Mouse (Mus musculus) mouse embryonic stem cell (cell line): ENCODE results near the gene Tom1l1.

ENCODE experiments used
- in situ Hi-C, 2 experiments: fragments of 300-500 bp; cut with MboI; formaldehyde crosslinking; loops; 1 replicate in 1 of 2; 3 replicates in 1 of 2; pipeline ENCODE4 v1.14.3; 2019 to 2020; ENCODE audit warnings: low sequenced_read_pairs in 2 of 2, low pct_unique_long_range_greater_than_20kb in 1 of 2, mixed read lengths in 1 of 2; ENCODE audit not compliant: unreplicated experiment in 1 of 2

Gene Tom1l1

GRCm38 (mm10) chr11:90634661-90635060, 53.5 kb downstream of the Tom1l1 start:
- in situ Hi-C loops: no loop called here

DNA sequence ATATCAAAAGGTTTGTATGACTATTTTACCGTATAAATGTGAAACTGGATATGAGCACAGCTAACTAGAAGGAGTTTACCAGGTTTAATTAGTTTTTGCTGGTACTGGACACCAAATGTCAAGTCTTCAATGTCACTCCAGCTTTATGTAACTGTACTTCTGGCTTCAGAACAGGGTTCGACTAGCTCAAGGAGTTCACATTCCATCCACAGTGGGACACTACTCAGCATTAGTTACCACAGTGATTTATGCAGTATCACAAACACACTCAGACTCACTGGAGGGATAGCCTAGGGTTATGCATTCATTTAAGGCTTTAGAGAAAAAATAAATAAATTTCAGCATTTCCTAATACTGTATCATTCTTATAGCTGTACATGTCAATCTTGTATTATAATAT, 55.7 kb downstream of the Tom1l1 start:
- in situ Hi-C loops: no loop called here

DNA sequence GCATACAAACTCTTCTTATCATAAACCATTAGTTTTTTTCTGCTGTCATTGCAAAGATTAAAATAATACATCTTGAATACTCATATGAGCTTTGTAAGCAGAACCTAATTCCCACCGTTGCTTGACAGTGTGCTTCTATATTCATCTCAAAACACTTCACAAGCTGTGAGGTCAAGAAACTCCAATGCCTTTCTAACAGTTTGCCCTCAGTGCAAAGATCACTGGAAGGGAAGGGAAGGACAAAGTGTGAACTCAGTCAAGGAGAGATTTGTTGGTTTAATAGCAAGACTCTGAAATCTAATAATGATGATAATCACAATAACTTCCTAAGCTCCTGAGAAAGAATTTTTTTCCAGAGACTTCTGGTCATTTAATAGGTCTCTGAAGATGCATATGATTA, 60.4 kb downstream of the Tom1l1 start:
- in situ Hi-C loops: no loop called here

DNA sequence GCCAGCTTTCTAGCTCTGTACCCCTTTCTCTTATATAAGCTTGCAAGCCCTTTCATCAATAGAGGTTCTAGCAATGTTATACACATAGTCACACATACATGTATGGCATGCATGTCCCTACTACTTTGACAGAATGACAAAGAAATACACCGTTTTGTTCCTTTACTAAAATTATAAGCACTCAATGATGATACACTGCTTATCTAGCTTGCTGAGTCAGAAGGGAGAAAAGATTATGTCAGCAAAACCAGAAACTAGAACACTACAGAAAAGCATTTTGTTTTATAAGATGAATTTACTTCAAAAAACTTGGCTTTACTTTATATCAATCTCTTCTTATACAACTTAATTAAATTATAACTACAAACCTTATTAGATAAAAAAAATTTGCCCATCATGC, 63.0 kb downstream of the Tom1l1 start:
- in situ Hi-C loops: no loop called here

DNA sequence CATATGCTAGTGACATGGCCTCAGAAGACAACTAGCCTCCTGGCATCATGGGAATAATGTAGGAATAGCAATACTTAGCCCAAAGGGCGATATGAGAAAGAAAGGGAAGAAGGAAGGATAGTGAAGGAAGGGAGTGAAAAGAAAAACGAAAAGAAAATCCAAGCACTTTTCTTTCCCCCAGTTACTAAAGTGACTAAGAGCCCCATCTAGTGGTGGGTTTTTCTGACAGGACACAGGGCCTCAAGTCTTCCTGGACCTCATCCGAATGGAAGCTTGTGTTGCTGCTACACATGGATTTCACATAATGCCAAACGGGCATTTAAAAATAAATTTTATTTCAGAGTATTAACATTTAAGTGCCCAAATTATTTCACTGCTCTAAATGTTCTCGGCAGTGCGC, 64.7 kb downstream of the Tom1l1 start:
- in situ Hi-C loops: loop anchor here in 1 of 2 experiments (25.0 kb wide), 2 partner anchors 286 to 436 kb away; partner anchors contain the start of gene Gm45716

- in situ Hi-C loops: loop anchor here in 1 of 2 experiments (25.0 kb wide), 2 partner anchors 285 to 435 kb away; partner anchors contain the start of gene Gm45716
These were observed 65.7 kb downstream of the Tom1l1 start for GRCm38 (mm10) chr11:90622500-90622899.

DNA sequence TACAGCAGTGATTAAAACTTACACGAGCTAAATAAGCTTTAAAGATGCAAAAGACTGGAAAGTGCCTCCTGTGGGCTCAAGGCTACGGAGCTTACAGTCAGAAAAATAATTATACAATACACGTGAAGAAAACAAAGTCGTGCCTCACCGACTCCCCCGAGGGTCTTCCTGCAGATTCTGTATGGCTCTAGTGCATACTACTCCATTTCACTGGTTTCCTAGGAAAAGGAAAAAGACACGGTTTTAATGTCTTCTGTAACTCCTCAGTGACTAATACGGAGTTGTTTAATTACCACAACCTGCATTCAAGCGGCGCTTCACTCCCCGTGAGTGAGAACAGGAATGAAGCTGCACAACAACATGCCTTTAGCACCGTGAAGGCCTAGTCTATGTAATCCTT, 66.1 kb downstream of the Tom1l1 start:
- in situ Hi-C loops: loop anchor here in 1 of 2 experiments (25.0 kb wide), 2 partner anchors 285 to 435 kb away; partner anchors contain the start of gene Gm45716

DNA sequence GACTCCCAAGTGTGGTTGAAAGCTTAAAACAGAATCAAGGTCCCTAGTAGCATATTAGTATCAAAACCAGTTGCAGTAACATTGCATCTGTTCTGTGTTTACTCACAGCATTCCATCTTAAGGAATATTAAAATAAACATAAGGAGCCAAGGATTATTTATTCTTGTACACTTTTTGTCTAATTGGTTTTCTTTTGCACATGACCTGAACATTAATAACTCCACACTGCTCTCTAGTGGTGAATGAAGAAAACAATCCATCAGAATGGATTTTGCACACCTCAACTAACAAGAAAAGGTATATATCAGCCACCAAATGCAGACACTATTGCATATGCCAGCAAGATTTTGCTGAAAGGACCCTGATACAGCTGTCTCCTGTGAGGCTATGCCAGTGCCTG, 71.7 kb downstream of the Tom1l1 start:
- in situ Hi-C loops: loop anchor here in 1 of 2 experiments (25.0 kb wide), 2 partner anchors 279 to 429 kb away; partner anchors contain the start of gene Gm45716

DNA sequence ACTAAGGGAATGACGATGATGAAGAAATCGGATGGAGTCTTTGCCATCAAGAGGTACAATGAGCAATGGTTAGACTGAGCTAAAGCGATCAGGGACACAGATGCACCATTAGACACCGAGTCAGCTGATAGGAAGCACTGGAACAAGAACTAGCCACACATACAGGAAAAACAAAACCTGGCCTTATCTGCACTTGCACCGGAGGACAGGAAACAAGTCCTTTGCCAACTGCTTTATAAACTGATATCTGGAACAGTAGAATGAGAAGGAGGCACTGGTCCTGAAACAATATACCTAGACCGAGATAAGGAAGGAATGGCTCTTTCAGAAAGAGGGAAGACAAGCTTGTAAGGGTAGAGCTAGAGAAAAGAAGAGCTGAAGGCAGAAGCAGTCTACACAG, 73.4 kb downstream of the Tom1l1 start:
- in situ Hi-C loops: loop anchor here in 1 of 2 experiments (25.0 kb wide), 2 partner anchors 277 to 427 kb away; partner anchors contain the start of gene Gm45716

DNA sequence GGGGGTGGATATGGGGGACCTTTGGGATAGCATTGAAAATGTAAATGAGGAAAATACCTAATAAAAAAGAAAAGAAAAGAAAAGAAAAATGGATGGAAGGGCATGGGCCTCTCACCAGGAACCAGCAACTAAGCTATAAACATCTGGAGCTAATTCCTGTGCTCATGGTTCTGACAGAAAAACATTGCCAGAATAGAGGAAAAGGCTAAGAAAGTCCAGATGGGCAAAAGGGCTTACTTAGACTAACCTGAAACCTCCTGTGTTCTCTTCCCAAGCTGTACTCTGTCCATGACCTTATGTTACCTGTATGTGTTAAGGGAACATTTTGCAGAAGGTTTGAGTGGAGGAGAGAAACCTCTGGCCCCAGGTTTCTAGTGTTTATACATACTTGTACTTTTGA, 76.0 kb downstream of the Tom1l1 start:
- in situ Hi-C loops: loop anchor here in 1 of 2 experiments (25.0 kb wide), 2 partner anchors 275 to 425 kb away; partner anchors contain the start of gene Gm45716

GRCm38 (mm10) chr11:90603066-90603465, 85.1 kb downstream of the Tom1l1 start:
- in situ Hi-C loops: loop anchor here in 1 of 2 experiments (25.0 kb wide), 2 partner anchors 266 to 416 kb away; partner anchors contain the start of gene Gm45716

- in situ Hi-C loops: no loop called here
These were observed 92.3 kb downstream of the Tom1l1 start for GRCm38 (mm10) chr11:90595826-90596225.
